In genomic region chr4:132823614-132824366, GRCm38 (mm10) we compare ENCODE assay signal across 8 mouse cellular contexts. TPM values are rescaled to one million over a fixed set of nuclear protein-coding genes. Genes with fewer than 3 reads are reported as not detected.
DNase-seq lines count a peak whose midpoint lies in the region; ATAC-seq and TF ChIP-seq lines count a peak whose summit lies in the region.

No protein-coding gene starts in this region.

- H3K4me3 ChIP-seq in midbrain, embryonic 14.5 days (replicated peaks; ENCODE audit: low read depth, low read length): no peak overlapping the region
- no peak overlapping the region for H3K4me3 ChIP-seq in midbrain, embryonic 13.5 days (replicated peaks)
- no peak overlapping the region for H3K4me3 ChIP-seq in kidney, embryonic 16.5 days (ENCODE audit: low read length)
- H3K4me3 ChIP-seq in liver, embryonic 13.5 days (replicated peaks): no peak overlapping the region

- no peak overlapping the region for H3K9ac ChIP-seq in midbrain, embryonic 14.5 days (replicated peaks; ENCODE audit: low read length)
- no peak overlapping the region for H3K9ac ChIP-seq in midbrain, embryonic 13.5 days (replicated peaks)
- H3K9ac ChIP-seq in kidney, embryonic 16.5 days (replicated peaks; ENCODE audit: low read length): no peak overlapping the region
- no peak overlapping the region for H3K9ac ChIP-seq in liver, embryonic 13.5 days

- H3K27ac ChIP-seq in midbrain, embryonic 14.5 days (replicated peaks; ENCODE audit: low read depth, low read length): no peak overlapping the region
- H3K27ac ChIP-seq in midbrain, embryonic 13.5 days: no peak overlapping the region
- H3K27ac ChIP-seq in kidney, embryonic 16.5 days (ENCODE audit: low read length): no peak overlapping the region
- no peak overlapping the region for H3K27ac ChIP-seq in liver, embryonic 13.5 days

- H3K4me1 ChIP-seq in midbrain, embryonic 14.5 days (ENCODE audit: control insufficient read depth, insufficient read depth, low read length): no peaks in the 10 kb centered on the region
- no peaks in the 10 kb centered on the region for H3K4me1 ChIP-seq in midbrain, embryonic 13.5 days (replicated peaks)
- no peaks in the 10 kb centered on the region for H3K4me1 ChIP-seq in kidney, embryonic 16.5 days (ENCODE audit: insufficient read depth, low read length)
- no peaks in the 10 kb centered on the region for H3K4me1 ChIP-seq in liver, embryonic 13.5 days (replicated peaks)

- H3K4me2 ChIP-seq in midbrain, embryonic 14.5 days (ENCODE audit: low read length): no peak overlapping the region
- H3K4me2 ChIP-seq in midbrain, embryonic 13.5 days (replicated peaks): no peak overlapping the region
- H3K4me2 ChIP-seq in kidney, embryonic 16.5 days (replicated peaks; ENCODE audit: low read depth, low read length): no peak overlapping the region
- H3K4me2 ChIP-seq in liver, embryonic 13.5 days: no peak overlapping the region

- TF ChIP-seq CTCF in brain, embryonic 14.5 days (IDR thresholded peaks at IDR 0.05; ENCODE audit: borderline replicate concordance, extremely low read depth, insufficient read depth, insufficient read length): peak; percentile 61; the same call in 1 of the 2 replicates

- no peak for ATAC-seq in midbrain, embryonic 14.5 days (ENCODE audit: low FRiP score, low TSS enrichment)
- ATAC-seq in midbrain, embryonic 13.5 days: no peak
- ATAC-seq in kidney, embryonic 16.5 days (ENCODE audit: low FRiP score, low TSS enrichment): peak; percentile 63; the same call in 1 of the 2 replicates
- ATAC-seq in liver, embryonic 13.5 days (ENCODE audit: low read depth): peak; percentile 73

- H3K36me3 ChIP-seq in midbrain, embryonic 14.5 days (ENCODE audit: control insufficient read depth, insufficient read depth, low read length): peaks cover 35% of the 10 kb centered on the region
- H3K36me3 ChIP-seq in midbrain, embryonic 13.5 days: peaks cover 48% of the 10 kb centered on the region
- H3K36me3 ChIP-seq in kidney, embryonic 16.5 days (ENCODE audit: insufficient read depth, low read length): peaks cover 40% of the 10 kb centered on the region
- H3K36me3 ChIP-seq in liver, embryonic 13.5 days: peaks cover 38% of the 10 kb centered on the region

- peak; percentile 48 for DNase-seq in midbrain, embryonic 14.5 days
- peak; percentile 25 for DNase-seq in brain, embryonic 14.5 days (ENCODE audit: low read depth)
- DNase-seq in gastrocnemius, postnatal 14 days: peak; percentile 63
- peak; percentile 69 for DNase-seq in liver, embryonic 13.5 days
- DNase-seq in ovary, postnatal 36 days (ENCODE audit: low spot score): peak; percentile 69
- DNase-seq in thymus, postnatal 25 days: peak; percentile 84

- 74% methylated on average over 8 of the region's 8 CpGs for WGBS in midbrain, embryonic 14.5 days
- WGBS in midbrain, embryonic 13.5 days: 78% methylated on average over 8 of the region's 8 CpGs
- WGBS in kidney, embryonic 16.5 days: 70% methylated on average over 8 of the region's 8 CpGs
- WGBS in liver, embryonic 13.5 days (ENCODE audit: insufficient replicate concordance): 49% methylated on average over 8 of the region's 8 CpGs

- 0 out of 2 replicates have a peak, but pooled peaks cover 3% of the 10 kb centered on the region for H3K9me3 ChIP-seq in midbrain, embryonic 14.5 days (ENCODE audit: control insufficient read depth, low read length)
- peaks cover 23% of the 10 kb centered on the region for H3K9me3 ChIP-seq in midbrain, embryonic 13.5 days
- H3K9me3 ChIP-seq in kidney, embryonic 16.5 days (ENCODE audit: low read length): peaks cover 6% of the 10 kb centered on the region
- H3K9me3 ChIP-seq in liver, embryonic 13.5 days (replicated peaks): no peaks in the 10 kb centered on the region

- H3K27me3 ChIP-seq in midbrain, embryonic 14.5 days (ENCODE audit: control insufficient read depth, insufficient read depth, low read length): no peaks in the 10 kb centered on the region
- no peaks in the 10 kb centered on the region for H3K27me3 ChIP-seq in midbrain, embryonic 13.5 days
- no peaks in the 10 kb centered on the region for H3K27me3 ChIP-seq in kidney, embryonic 16.5 days (ENCODE audit: insufficient read depth, low read length)
- no peaks in the 10 kb centered on the region for H3K27me3 ChIP-seq in liver, embryonic 13.5 days

- TF ChIP-seq POLR2A in brain, embryonic 14.5 days (IDR thresholded peaks at IDR 0.05; ENCODE audit: borderline replicate concordance, extremely low read depth, insufficient read depth, insufficient read length, poor library complexity, severe bottlenecking): no peak

- intact Hi-C loops in gastrocnemius, postnatal 14 days (cut with DNase I; ENCODE audit: low total_unique reads): loop anchor here (5.0 kb wide), 1 partner anchor 51 kb away; no protein-coding TSS in a partner anchor

RNA-seq across cellular contexts. Expression of gene Ppp1r8, which starts 19.2 kb away (rescaled TPM):
- 56.8 and 75.5 TPM in 2 replicates for polyA plus RNA-seq in midbrain, embryonic 14.5 days (2014; fragmentation: Nextera tagmentation; extraction: Ambion mirVana)
- 59.8 and 60.4 TPM in 2 replicates for polyA plus RNA-seq in midbrain, embryonic 13.5 days (2015; fragmentation: Nextera tagmentation; extraction: Ambion mirVana)
- 91.3 and 110 TPM in 2 replicates for polyA plus RNA-seq in brain, embryonic 14.5 days (2012; rRNA removed)
- 10 to 100 TPM; 16.3 to 17.5 TPM for total RNA-seq in gastrocnemius, postnatal 14 days (2021)
- 72.9 and 77.2 TPM in 2 replicates for polyA plus RNA-seq in kidney, embryonic 16.5 days (2015; fragmentation: Nextera tagmentation; extraction: Ambion mirVana)
- 29.9 and 32.1 TPM in 2 replicates for polyA plus RNA-seq in liver, embryonic 13.5 days (2015; fragmentation: Nextera tagmentation; extraction: Ambion mirVana)

RNA-seq across cellular contexts. Expression of gene Themis2, which starts 27.6 kb away (rescaled TPM):
- 0.09 and 1.6 TPM in 2 replicates for polyA plus RNA-seq in midbrain, embryonic 14.5 days (2014; fragmentation: Nextera tagmentation; extraction: Ambion mirVana)
- polyA plus RNA-seq in midbrain, embryonic 13.5 days (2015; fragmentation: Nextera tagmentation; extraction: Ambion mirVana): 0.46 and 0.67 TPM in 2 replicates
- polyA plus RNA-seq in brain, embryonic 14.5 days (2012; rRNA removed): 0.38 and 0.90 TPM in 2 replicates
- total RNA-seq in gastrocnemius, postnatal 14 days (2021): 1 to 10 TPM; 1.5 to 1.7 TPM
- 0.92 and 1.1 TPM in 2 replicates for polyA plus RNA-seq in kidney, embryonic 16.5 days (2015; fragmentation: Nextera tagmentation; extraction: Ambion mirVana)
- 1.7 and 2.4 TPM in 2 replicates for polyA plus RNA-seq in liver, embryonic 13.5 days (2015; fragmentation: Nextera tagmentation; extraction: Ambion mirVana)

RNA-seq across cellular contexts. Expression of gene Rpa2, which starts 55.7 kb away (rescaled TPM):
- polyA plus RNA-seq in midbrain, embryonic 14.5 days (2014; fragmentation: Nextera tagmentation; extraction: Ambion mirVana): 34.1 and 38.1 TPM in 2 replicates
- 58.2 and 58.6 TPM in 2 replicates for polyA plus RNA-seq in midbrain, embryonic 13.5 days (2015; fragmentation: Nextera tagmentation; extraction: Ambion mirVana)
- polyA plus RNA-seq in brain, embryonic 14.5 days (2012; rRNA removed): 29.6 and 46.6 TPM in 2 replicates
- 10 to 100 TPM; 14.1 to 14.9 TPM for total RNA-seq in gastrocnemius, postnatal 14 days (2021)
- polyA plus RNA-seq in kidney, embryonic 16.5 days (2015; fragmentation: Nextera tagmentation; extraction: Ambion mirVana): 108 and 109 TPM in 2 replicates
- polyA plus RNA-seq in liver, embryonic 13.5 days (2015; fragmentation: Nextera tagmentation; extraction: Ambion mirVana): 107 and 117 TPM in 2 replicates

Comparison
In these comparisons a context has a peak if more than half of its experiments do, and no peak if none do; other contexts are left out.
1. ATAC-seq: peak in kidney, embryonic 16.5 days (single experiment) and liver, embryonic 13.5 days (single experiment); none in midbrain, embryonic 14.5 days (single experiment) and midbrain, embryonic 13.5 days (single experiment).
2. DNase-seq: peak in every context shown above with its lines; median percentile 84 in thymus, postnatal 25 days; 69 in liver, embryonic 13.5 days; 69 in ovary, postnatal 36 days; 63 in gastrocnemius, postnatal 14 days; 48 in midbrain, embryonic 14.5 days; 25 in brain, embryonic 14.5 days.